Mouse (Mus musculus): Measurements from ENCODE around the gene Gm21985. TPM values are rescaled to one million over a fixed set of nuclear protein-coding genes. Genes with fewer than 3 reads are reported as not detected.

Gm21985 gene
- polyA plus RNA-seq, 1 experiment from 2014 or later: not detected

DNA sequence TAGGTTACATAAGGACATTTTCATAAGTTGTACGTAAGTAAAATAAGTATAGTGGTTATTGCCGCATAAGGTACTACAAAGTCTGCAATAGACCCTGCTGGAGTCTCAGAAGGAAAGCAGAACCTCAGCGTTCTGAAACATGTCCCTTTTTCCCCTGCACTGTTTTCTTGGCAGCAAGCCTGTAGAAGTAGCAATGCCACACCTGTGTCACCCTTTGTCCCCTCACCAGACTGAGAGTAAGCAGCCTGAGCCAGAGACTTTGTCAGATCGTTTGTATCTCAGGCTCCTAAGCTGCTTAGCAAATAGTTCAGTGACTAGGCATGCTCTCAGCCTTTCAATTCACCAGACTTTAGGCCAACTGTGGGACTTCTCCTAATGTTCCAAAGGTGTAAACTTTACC lies 20.9 kb downstream of the Gm21985 start:
- Histone ChIP-seq H3K4me3 (ENCODE audit: low read depth, low read length) (no peak overlapping the region), H3K9me3 (ENCODE audit: control insufficient read depth) (no peaks in the 10 kb centered on the region), H3K27ac (ENCODE audit: low read depth, low read length) (peak overlapping the region; percentile 62), H3K9ac (ENCODE audit: low read depth, low read length) (no peak overlapping the region), H3K4me1 (replicated peaks; ENCODE audit: control insufficient read depth, insufficient read depth, low read length) (no peaks in the 10 kb centered on the region), H3K27me3 (replicated peaks; ENCODE audit: control insufficient read depth, insufficient read depth, low read length) (no peaks in the 10 kb centered on the region), H3K36me3 (ENCODE audit: control insufficient read depth, insufficient read depth) (no peaks in the 10 kb centered on the region), H3K4me2 (replicated peaks; ENCODE audit: low read depth) (peak overlapping the region; percentile 45; the same call in 1 of the 2 replicates)
- 37% methylated on average over 4 of the region's 4 CpGs for WGBS
- ATAC-seq: peak; percentile 68
- no peak for TF ChIP-seq CTCF (IDR thresholded peaks at IDR 0.05; ENCODE audit: low read depth)

DNA sequence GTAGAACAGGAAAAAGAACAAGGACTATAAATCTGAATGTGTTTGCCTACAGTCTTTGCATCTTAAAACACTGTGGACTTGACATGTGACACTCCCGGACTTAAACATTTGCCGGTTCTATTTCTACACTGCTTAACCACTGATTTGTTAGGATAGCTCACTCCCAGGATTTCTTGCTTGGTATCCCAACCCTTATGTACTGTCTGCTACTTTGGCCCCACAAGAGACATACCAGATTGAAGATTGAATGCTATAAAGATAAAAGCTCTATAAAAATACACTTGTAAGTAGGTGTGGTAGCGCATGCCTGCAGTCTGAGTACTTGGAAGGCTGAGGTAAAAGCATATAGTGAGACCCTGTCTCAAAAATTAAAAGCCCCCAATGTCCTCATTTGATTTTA lies 23.4 kb downstream of the Gm21985 start:
- 27% methylated on average over 3 of the region's 3 CpGs for WGBS
- Histone ChIP-seq H3K4me1 (replicated peaks; ENCODE audit: control insufficient read depth, insufficient read depth, low read length) (no peaks in the 10 kb centered on the region), H3K4me3 (ENCODE audit: low read depth, low read length) (no peak overlapping the region), H3K27ac (ENCODE audit: low read depth, low read length) (no peak overlapping the region), H3K4me2 (replicated peaks; ENCODE audit: low read depth) (no peak overlapping the region; the same call in 1 of the 2 replicates), H3K27me3 (replicated peaks; ENCODE audit: control insufficient read depth, insufficient read depth, low read length) (no peaks in the 10 kb centered on the region), H3K9me3 (ENCODE audit: control insufficient read depth) (no peaks in the 10 kb centered on the region), H3K9ac (ENCODE audit: low read depth, low read length) (no peak overlapping the region), H3K36me3 (ENCODE audit: control insufficient read depth, insufficient read depth) (0 out of 2 replicates have a peak, but pooled peaks cover 6% of the 10 kb centered on the region)
- no peak for TF ChIP-seq CTCF (IDR thresholded peaks at IDR 0.05; ENCODE audit: low read depth)
- ATAC-seq: peak; percentile 53; the same call in 1 of the 2 replicates

DNA sequence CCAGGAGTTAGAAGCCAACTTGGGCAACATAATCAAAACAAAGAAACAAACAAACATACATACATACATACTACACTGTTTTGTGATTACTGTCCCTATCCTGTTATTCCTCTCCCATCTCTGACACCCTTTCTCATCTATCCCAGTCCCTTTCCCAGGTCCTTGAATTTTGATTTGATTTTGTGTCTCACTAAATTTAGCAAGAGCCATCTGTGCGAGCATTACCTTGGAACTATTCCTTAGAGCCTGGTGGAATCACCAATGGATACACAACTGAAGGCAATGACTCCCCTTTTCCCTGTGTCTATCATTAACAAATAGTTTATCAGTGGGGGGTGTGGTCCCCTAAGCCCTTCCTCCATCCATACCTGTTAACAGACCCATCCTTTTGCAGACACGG lies 26.7 kb downstream of the Gm21985 start:
- no peak for TF ChIP-seq CTCF (IDR thresholded peaks at IDR 0.05; ENCODE audit: low read depth)
- ATAC-seq: no peak
- 81% methylated on average over 2 of the region's 2 CpGs for WGBS

DNA sequence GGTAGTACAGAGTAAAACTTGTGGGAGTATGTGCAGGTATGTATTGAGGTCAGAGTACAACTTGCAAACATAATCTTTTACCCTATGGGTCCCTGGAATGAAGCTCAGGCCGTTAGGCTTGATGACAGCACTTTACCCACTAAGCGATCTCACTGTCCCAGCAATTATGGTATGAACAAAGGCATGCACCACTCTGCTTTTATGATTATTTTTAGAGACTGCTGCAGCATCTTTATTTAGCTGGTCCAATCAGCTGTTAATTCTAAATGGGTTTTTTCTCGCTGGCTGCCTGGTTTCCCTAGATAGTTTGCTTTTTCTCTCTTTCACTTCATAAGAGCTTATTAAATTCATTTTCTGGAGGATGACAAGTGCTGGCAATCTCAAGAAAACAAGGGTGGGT lies 30.1 kb downstream of the Gm21985 start:
- Histone ChIP-seq H3K4me2 (replicated peaks; ENCODE audit: low read depth) (no peak overlapping the region), H3K4me3 (ENCODE audit: low read depth, low read length) (no peak overlapping the region), H3K36me3 (ENCODE audit: control insufficient read depth, insufficient read depth) (0 out of 2 replicates have a peak, but pooled peaks cover 6% of the 10 kb centered on the region), H3K27me3 (replicated peaks; ENCODE audit: control insufficient read depth, insufficient read depth, low read length) (no peaks in the 10 kb centered on the region), H3K4me1 (replicated peaks; ENCODE audit: control insufficient read depth, insufficient read depth, low read length) (0 out of 2 replicates have a peak, but pooled peaks cover 6% of the 10 kb centered on the region), H3K9ac (ENCODE audit: low read depth, low read length) (no peak overlapping the region), H3K9me3 (ENCODE audit: control insufficient read depth) (no peaks in the 10 kb centered on the region), H3K27ac (ENCODE audit: low read depth, low read length) (no peak overlapping the region)
- no peak for TF ChIP-seq CTCF (IDR thresholded peaks at IDR 0.05; ENCODE audit: low read depth)
- 47% methylated on average over 3 of the region's 3 CpGs for WGBS
- no peak for ATAC-seq

More for the DNA sequence above, 26.7 kb downstream of the Gm21985 start:
- Histone ChIP-seq H3K4me2 (replicated peaks; ENCODE audit: low read depth) (no peak overlapping the region), H3K9ac (ENCODE audit: low read depth, low read length) (no peak overlapping the region), H3K36me3 (ENCODE audit: control insufficient read depth, insufficient read depth) (0 out of 2 replicates have a peak, but pooled peaks cover 6% of the 10 kb centered on the region), H3K4me1 (replicated peaks; ENCODE audit: control insufficient read depth, insufficient read depth, low read length) (no peaks in the 10 kb centered on the region), H3K9me3 (ENCODE audit: control insufficient read depth) (no peaks in the 10 kb centered on the region), H3K27ac (ENCODE audit: low read depth, low read length) (no peak overlapping the region), H3K27me3 (replicated peaks; ENCODE audit: control insufficient read depth, insufficient read depth, low read length) (no peaks in the 10 kb centered on the region), H3K4me3 (ENCODE audit: low read depth, low read length) (no peak overlapping the region)

DNA sequence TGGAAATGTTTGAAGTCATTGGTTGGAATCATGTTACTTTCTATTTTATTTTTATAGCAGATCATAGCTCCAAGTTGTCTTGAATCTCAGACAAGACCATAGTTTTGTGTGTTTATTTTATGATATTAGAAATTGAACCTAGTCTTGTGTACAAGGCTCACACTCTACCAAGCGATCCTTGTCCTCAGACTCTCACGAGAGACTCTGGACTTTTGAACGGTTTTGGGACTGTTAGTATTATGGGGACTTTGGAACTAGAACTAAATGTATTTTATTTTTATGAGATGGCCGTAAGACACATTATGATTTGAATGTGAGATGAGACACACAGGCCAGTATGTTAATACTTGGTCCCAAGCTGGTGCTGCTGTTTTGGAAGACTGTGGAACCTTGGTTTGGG lies 32.1 kb downstream of the Gm21985 start:
- ATAC-seq: peak; percentile 67
- no peaks in the 10 kb centered on the region for H3K9me3 ChIP-seq (ENCODE audit: control insufficient read depth)
- WGBS: 40% methylated on average over 4 of the region's 4 CpGs
- H3K27ac ChIP-seq (ENCODE audit: low read depth, low read length): no peak overlapping the region
- H3K4me3 ChIP-seq (ENCODE audit: low read depth, low read length): no peak overlapping the region
- 0 out of 2 replicates have a peak, but pooled peaks cover 6% of the 10 kb centered on the region for H3K36me3 ChIP-seq (ENCODE audit: control insufficient read depth, insufficient read depth)
- no peak overlapping the region for H3K9ac ChIP-seq (ENCODE audit: low read depth, low read length)
- TF ChIP-seq CTCF (IDR thresholded peaks at IDR 0.05; ENCODE audit: low read depth): no peak
- H3K4me2 ChIP-seq (replicated peaks; ENCODE audit: low read depth): no peak overlapping the region
- no peaks in the 10 kb centered on the region for H3K27me3 ChIP-seq (replicated peaks; ENCODE audit: control insufficient read depth, insufficient read depth, low read length)
- H3K4me1 ChIP-seq (replicated peaks; ENCODE audit: control insufficient read depth, insufficient read depth, low read length): 0 out of 2 replicates have a peak, but pooled peaks cover 6% of the 10 kb centered on the region

DNA sequence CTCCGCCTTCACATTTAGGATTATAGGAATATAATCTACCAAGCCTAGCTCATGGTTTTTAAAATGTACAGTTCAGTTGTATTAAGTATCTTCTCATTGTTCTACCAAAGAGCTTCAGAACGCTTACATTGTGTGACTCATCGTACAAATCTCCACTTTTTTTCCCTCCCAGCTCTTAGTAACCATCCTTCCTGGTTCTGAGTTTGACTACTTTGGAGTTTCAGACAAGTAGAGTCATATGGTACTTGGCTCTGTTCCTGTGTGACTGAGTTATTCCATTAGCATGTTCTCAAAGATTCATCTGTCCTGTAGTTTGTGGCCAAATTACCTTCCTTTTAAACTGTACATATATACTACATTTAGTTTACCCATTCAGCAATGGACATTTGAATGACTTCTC lies 42.6 kb downstream of the Gm21985 start:
- ATAC-seq: no peak
- no peaks in the 10 kb centered on the region for H3K9me3 ChIP-seq (ENCODE audit: control insufficient read depth)
- no peaks in the 10 kb centered on the region for H3K27me3 ChIP-seq (replicated peaks; ENCODE audit: control insufficient read depth, insufficient read depth, low read length)
- no peaks in the 10 kb centered on the region for H3K4me1 ChIP-seq (replicated peaks; ENCODE audit: control insufficient read depth, insufficient read depth, low read length)
- 74% methylated on average over 3 of the region's 3 CpGs for WGBS
- no peak for TF ChIP-seq CTCF (IDR thresholded peaks at IDR 0.05; ENCODE audit: low read depth)
- no peak overlapping the region for H3K9ac ChIP-seq (ENCODE audit: low read depth, low read length)
- H3K27ac ChIP-seq (ENCODE audit: low read depth, low read length): no peak overlapping the region
- no peak overlapping the region for H3K4me2 ChIP-seq (replicated peaks; ENCODE audit: low read depth)
- no peaks in the 10 kb centered on the region for H3K36me3 ChIP-seq (ENCODE audit: control insufficient read depth, insufficient read depth)
- H3K4me3 ChIP-seq (ENCODE audit: low read depth, low read length): no peak overlapping the region
